8 mouse cellular contexts compared by ENCODE assay signal in the genomic region with DNA sequence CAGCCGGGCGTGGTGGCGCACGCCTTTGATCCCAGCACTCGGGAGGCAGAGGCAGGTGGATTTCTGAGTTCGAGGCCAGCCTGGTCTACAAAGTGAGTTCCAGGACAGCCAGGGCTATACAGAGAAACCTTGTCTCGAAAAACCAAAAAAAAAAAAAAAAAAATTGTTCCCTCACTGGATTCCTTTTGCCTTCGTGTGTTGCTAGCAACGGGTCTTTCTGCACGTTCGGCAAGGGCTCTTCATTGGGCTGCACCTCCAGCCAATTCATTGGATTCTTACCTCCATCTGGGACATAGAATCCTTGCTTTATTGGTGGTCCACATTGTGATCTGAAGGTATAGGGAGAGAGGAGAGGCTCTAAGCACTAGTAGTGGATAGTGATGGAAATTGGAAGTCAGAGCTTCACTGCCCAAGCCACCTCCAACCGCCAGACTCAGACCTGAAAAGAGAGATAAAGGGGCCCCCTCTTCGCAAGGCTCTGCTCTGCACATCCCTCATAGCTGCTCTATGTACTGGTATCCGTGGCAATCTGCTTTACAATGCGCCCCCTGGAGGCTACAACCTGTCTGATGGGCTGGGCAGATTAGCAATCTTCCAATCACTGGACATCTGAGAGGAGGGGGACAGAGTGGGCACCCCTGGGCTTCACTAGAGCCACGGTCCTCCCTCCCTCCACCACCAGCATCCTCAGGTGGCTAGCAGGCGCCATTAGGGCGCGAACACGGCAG. TPM values are rescaled to one million over a fixed set of nuclear protein-coding genes. Genes with fewer than 3 reads are reported as not detected.
DNase-seq lines count a peak whose midpoint lies in the region; ATAC-seq lines count a peak whose summit lies in the region.

No protein-coding gene starts in this region.

- peaks cover 45% of the 10 kb centered on the region for H3K27me3 ChIP-seq in hindbrain, embryonic 11.5 days (ENCODE audit: control insufficient read depth, insufficient read depth, low read length)
- peaks cover 55% of the 10 kb centered on the region for H3K27me3 ChIP-seq in limb, embryonic 13.5 days
- H3K27me3 ChIP-seq in midbrain, embryonic 16.5 days (ENCODE audit: control insufficient read depth, insufficient read depth, low read depth, low read length), result peaks cover 31% of the 10 kb centered on the region

- no peaks in the 10 kb centered on the region for H3K36me3 ChIP-seq in hindbrain, embryonic 11.5 days (ENCODE audit: control insufficient read depth, insufficient read depth, low read length)
- H3K36me3 ChIP-seq in limb, embryonic 13.5 days, result no peaks in the 10 kb centered on the region
- H3K36me3 ChIP-seq in midbrain, embryonic 16.5 days (ENCODE audit: control insufficient read depth, insufficient read depth, low read length), result no peaks in the 10 kb centered on the region

- ATAC-seq in cerebellum, adult (ENCODE audit: insufficient number of reproducible peaks, low FRiP score, low TSS enrichment), result peak; percentile 58; the same call in 1 of the 2 replicates
- peak; percentile 43; the same call in 1 of the 2 replicates for ATAC-seq in hindbrain, embryonic 11.5 days (ENCODE audit: low FRiP score)
- ATAC-seq in limb, embryonic 13.5 days (ENCODE audit: low FRiP score, low read depth), result peak; percentile 36; the same call in 1 of the 2 replicates
- peak; percentile 50; the same call in 1 of the 2 replicates for ATAC-seq in midbrain, embryonic 16.5 days

- WGBS in hindbrain, embryonic 11.5 days, result 45% methylated on average over 19 of the region's 20 CpGs
- WGBS in limb, embryonic 13.5 days, result 42% methylated on average over 20 of the region's 20 CpGs
- 41% methylated on average over 20 of the region's 20 CpGs for WGBS in midbrain, embryonic 16.5 days

- H3K27ac ChIP-seq in hindbrain, embryonic 11.5 days (ENCODE audit: low read depth, low read length), result no peak overlapping the region
- no peak overlapping the region for H3K27ac ChIP-seq in limb, embryonic 13.5 days
- no peak overlapping the region for H3K27ac ChIP-seq in midbrain, embryonic 16.5 days (ENCODE audit: low read length)

- H3K9ac ChIP-seq in hindbrain, embryonic 11.5 days (ENCODE audit: low read depth, low read length), result no peak overlapping the region
- H3K9ac ChIP-seq in limb, embryonic 13.5 days, result no peak overlapping the region
- H3K9ac ChIP-seq in midbrain, embryonic 16.5 days (ENCODE audit: low read depth, low read length), result peak overlapping the region; percentile 48; the same call in 1 of the 2 replicates

- no peak overlapping the region for H3K4me3 ChIP-seq in hindbrain, embryonic 11.5 days (ENCODE audit: low read depth, low read length)
- no peak overlapping the region for H3K4me3 ChIP-seq in limb, embryonic 13.5 days
- no peak overlapping the region for H3K4me3 ChIP-seq in midbrain, embryonic 16.5 days (ENCODE audit: low read depth, low read length)

- no peaks in the 10 kb centered on the region; the same call in 1 of the 2 replicates for H3K4me1 ChIP-seq in hindbrain, embryonic 11.5 days (replicated peaks; ENCODE audit: control insufficient read depth, insufficient read depth, low read length)
- H3K4me1 ChIP-seq in limb, embryonic 13.5 days, result peaks cover 6% of the 10 kb centered on the region
- peaks cover 9% of the 10 kb centered on the region for H3K4me1 ChIP-seq in midbrain, embryonic 16.5 days (ENCODE audit: control insufficient read depth, insufficient read depth, low read length)

- H3K9me3 ChIP-seq in hindbrain, embryonic 11.5 days (ENCODE audit: control insufficient read depth, low read length), result no peaks in the 10 kb centered on the region
- no peaks in the 10 kb centered on the region for H3K9me3 ChIP-seq in limb, embryonic 13.5 days
- H3K9me3 ChIP-seq in midbrain, embryonic 16.5 days (replicated peaks; ENCODE audit: control insufficient read depth, low read length, poor library complexity, severe bottlenecking), result no peaks in the 10 kb centered on the region

- no peak for DNase-seq in cerebellum, adult 9-10 months
- DNase-seq in CD8-positive naive resting alpha-beta T cell, adult 2 months (ENCODE audit: low read depth in 2 of 2, low spot score in 2 of 2), result peak; percentile 53 to 62
- DNase-seq in cerebellum, postnatal 10 days, result peak; percentile 78 to 82
- DNase-seq in hindbrain, embryonic 11.5 days (ENCODE audit: low spot score), result peak; percentile 75
- DNase-seq in frontal cortex, postnatal 14 days (ENCODE audit: low spot score in 2 of 2), result no peak

- no peak overlapping the region for H3K4me2 ChIP-seq in hindbrain, embryonic 11.5 days (replicated peaks; ENCODE audit: low read depth, low read length)
- peak overlapping the region; percentile 23; the same call in 1 of the 2 replicates for H3K4me2 ChIP-seq in limb, embryonic 13.5 days (replicated peaks)
- peak overlapping the region; percentile 36 for H3K4me2 ChIP-seq in midbrain, embryonic 16.5 days (ENCODE audit: low read length)

RNA-seq across cellular contexts. Expression of gene Kazald1, which starts 11.3 kb away (rescaled TPM):
- 2.9 and 3.9 TPM in 2 replicates for polyA plus RNA-seq in hindbrain, embryonic 11.5 days (2014; fragmentation: Nextera tagmentation; extraction: Ambion mirVana)
- polyA plus RNA-seq in limb, embryonic 13.5 days (2015; fragmentation: Nextera tagmentation; extraction: Ambion mirVana), result 18.6 and 20.4 TPM in 2 replicates
- 1.3 and 1.9 TPM in 2 replicates for polyA plus RNA-seq in midbrain, embryonic 16.5 days (2015; fragmentation: Nextera tagmentation; extraction: Ambion mirVana)

RNA-seq across cellular contexts. Expression of gene Sfxn3, which starts 16.4 kb away (rescaled TPM):
- 22.7 and 23.8 TPM in 2 replicates for polyA plus RNA-seq in hindbrain, embryonic 11.5 days (2014; fragmentation: Nextera tagmentation; extraction: Ambion mirVana)
- polyA plus RNA-seq in limb, embryonic 13.5 days (2015; fragmentation: Nextera tagmentation; extraction: Ambion mirVana), result 26.0 and 26.5 TPM in 2 replicates
- polyA plus RNA-seq in midbrain, embryonic 16.5 days (2015; fragmentation: Nextera tagmentation; extraction: Ambion mirVana), result 95.9 and 101 TPM in 2 replicates

RNA-seq across cellular contexts. Expression of gene Pdzd7, which starts 18.2 kb away (rescaled TPM):
- polyA plus RNA-seq in hindbrain, embryonic 11.5 days (2014; fragmentation: Nextera tagmentation; extraction: Ambion mirVana), result 0.62 TPM in 1 of 2 replicates, not detected in the other
- polyA plus RNA-seq in limb, embryonic 13.5 days (2015; fragmentation: Nextera tagmentation; extraction: Ambion mirVana), result 0.41 and 0.56 TPM in 2 replicates
- 2.9 and 3.9 TPM in 2 replicates for polyA plus RNA-seq in midbrain, embryonic 16.5 days (2015; fragmentation: Nextera tagmentation; extraction: Ambion mirVana)

RNA-seq across cellular contexts. Expression of gene Lzts2, which starts 49.5 kb away (rescaled TPM):
- 39.7 and 41.0 TPM in 2 replicates for polyA plus RNA-seq in hindbrain, embryonic 11.5 days (2014; fragmentation: Nextera tagmentation; extraction: Ambion mirVana)
- 68.8 and 68.9 TPM in 2 replicates for polyA plus RNA-seq in limb, embryonic 13.5 days (2015; fragmentation: Nextera tagmentation; extraction: Ambion mirVana)
- 15.5 and 17.2 TPM in 2 replicates for polyA plus RNA-seq in midbrain, embryonic 16.5 days (2015; fragmentation: Nextera tagmentation; extraction: Ambion mirVana)

RNA-seq across cellular contexts. Expression of gene Mrpl43, which starts 57.5 kb away (rescaled TPM):
- polyA plus RNA-seq in hindbrain, embryonic 11.5 days (2014; fragmentation: Nextera tagmentation; extraction: Ambion mirVana), result 69.0 and 75.0 TPM in 2 replicates
- polyA plus RNA-seq in limb, embryonic 13.5 days (2015; fragmentation: Nextera tagmentation; extraction: Ambion mirVana), result 69.2 and 76.3 TPM in 2 replicates
- 88.6 and 92.9 TPM in 2 replicates for polyA plus RNA-seq in midbrain, embryonic 16.5 days (2015; fragmentation: Nextera tagmentation; extraction: Ambion mirVana)

Comparison
In these comparisons a context has a peak if more than half of its experiments do, and no peak if none do; other contexts are left out.
1. DNase-seq: peak in CD8-positive naive resting alpha-beta T cell, adult 2 months (2 of 2), cerebellum, postnatal 10 days (2 of 2) and hindbrain, embryonic 11.5 days (single experiment); none in cerebellum, adult 9-10 months (single experiment) and frontal cortex, postnatal 14 days (0 of 2).
2. Peak in every context shown above with its lines, with median percentiles within 50 percentile points of each other: ATAC-seq.